Comparison of ENCODE assay signal across 19 mouse cellular contexts in genomic region chr3:68202162-68202902, GRCm38 (mm10).
DNase-seq lines count a peak whose midpoint lies in the region; ATAC-seq and TF ChIP-seq lines count a peak whose summit lies in the region.
"Had no signal": no experiment of that assay in that cellular context is flagged by ENCODE, and none has a peak within 500 bp of the region (broad histone marks: within the 10 kb centered on the region; RNA-seq: fewer than 3 reads in every experiment).

No protein-coding gene starts in this region.

- no peak overlapping the region for H3K4me3 ChIP-seq in forebrain, embryonic 10.5 days
- H3K4me3 ChIP-seq in forebrain, postnatal 0 days (ENCODE audit: low read depth, low read length): no peak overlapping the region
- no peak overlapping the region for H3K4me3 ChIP-seq in forebrain, embryonic 13.5 days
- no peak overlapping the region for H3K4me3 ChIP-seq in hindbrain, embryonic 15.5 days
- H3K4me3 ChIP-seq: gastrocnemius, adult 2 months; heart, embryonic 15.5 days had no signal

- no peaks in the 10 kb centered on the region for H3K9me3 ChIP-seq in forebrain, embryonic 10.5 days
- no peaks in the 10 kb centered on the region for H3K9me3 ChIP-seq in forebrain, postnatal 0 days (ENCODE audit: low read length)
- no peaks in the 10 kb centered on the region for H3K9me3 ChIP-seq in forebrain, embryonic 13.5 days (replicated peaks)
- H3K9me3 ChIP-seq in hindbrain, embryonic 15.5 days: no peaks in the 10 kb centered on the region
- H3K9me3 ChIP-seq: heart, embryonic 15.5 days had no signal

- H3K4me2 ChIP-seq in forebrain, postnatal 0 days (ENCODE audit: low read depth): no peak overlapping the region
- no peak overlapping the region for H3K4me2 ChIP-seq in forebrain, embryonic 13.5 days
- no peak overlapping the region for H3K4me2 ChIP-seq in hindbrain, embryonic 15.5 days
- H3K4me2 ChIP-seq: heart, embryonic 15.5 days had no signal

- H3K36me3 ChIP-seq in forebrain, embryonic 10.5 days (replicated peaks): no peaks in the 10 kb centered on the region
- H3K36me3 ChIP-seq in forebrain, postnatal 0 days (ENCODE audit: insufficient read depth): no peaks in the 10 kb centered on the region
- H3K36me3 ChIP-seq in forebrain, embryonic 13.5 days (ENCODE audit: poor library complexity, severe bottlenecking): no peaks in the 10 kb centered on the region
- H3K36me3 ChIP-seq in hindbrain, embryonic 15.5 days: no peaks in the 10 kb centered on the region
- H3K36me3 ChIP-seq: heart, embryonic 15.5 days had no signal

- H3K27ac ChIP-seq in forebrain, embryonic 10.5 days: peak overlapping the region; percentile 22; the same call in 1 of the 2 replicates
- no peak overlapping the region for H3K27ac ChIP-seq in forebrain, postnatal 0 days (ENCODE audit: low read depth, low read length)
- peak overlapping the region; percentile 11; the same call in 1 of the 2 replicates for H3K27ac ChIP-seq in forebrain, embryonic 13.5 days
- peak overlapping the region; percentile 21 for H3K27ac ChIP-seq in hindbrain, embryonic 15.5 days (replicated peaks)
- H3K27ac ChIP-seq: gastrocnemius, adult 2 months; heart, embryonic 15.5 days had no signal

- no peak overlapping the region for H3K9ac ChIP-seq in forebrain, postnatal 0 days
- H3K9ac ChIP-seq in forebrain, embryonic 13.5 days: no peak overlapping the region
- H3K9ac ChIP-seq in hindbrain, embryonic 15.5 days: no peak overlapping the region
- H3K9ac ChIP-seq: heart, embryonic 15.5 days; liver, postnatal 0 days had no signal

- WGBS in forebrain, embryonic 10.5 days: 59% methylated on average over 4 of the region's 4 CpGs
- WGBS in forebrain, postnatal 0 days: 21% methylated on average over 4 of the region's 4 CpGs
- WGBS in forebrain, embryonic 13.5 days: 28% methylated on average over 4 of the region's 4 CpGs
- WGBS in hindbrain, embryonic 15.5 days: 24% methylated on average over 4 of the region's 4 CpGs

- H3K4me1 ChIP-seq in forebrain, embryonic 10.5 days: peaks cover 27% of the 10 kb centered on the region
- peaks cover 5% of the 10 kb centered on the region; the same call in 1 of the 2 replicates for H3K4me1 ChIP-seq in forebrain, postnatal 0 days (ENCODE audit: insufficient read depth)
- H3K4me1 ChIP-seq in forebrain, embryonic 13.5 days: peaks cover 25% of the 10 kb centered on the region
- peaks cover 10% of the 10 kb centered on the region; the same call in 1 of the 2 replicates for H3K4me1 ChIP-seq in hindbrain, embryonic 15.5 days (replicated peaks)
- H3K4me1 ChIP-seq: heart, embryonic 15.5 days had no signal

- no peak for TF ChIP-seq CTCF in forebrain, postnatal 0 days (IDR thresholded peaks at IDR 0.05; ENCODE audit: low read depth)

- no peak for ATAC-seq in forebrain, postnatal 0 days
- ATAC-seq in forebrain, embryonic 13.5 days: peak; percentile 54
- ATAC-seq in hindbrain, embryonic 15.5 days (ENCODE audit: low FRiP score, low read depth): 0 out of 2 replicates have a peak, but pooled peaks have one; percentile 36
- ATAC-seq: liver, postnatal 0 days had no signal

- no peaks in the 10 kb centered on the region for H3K27me3 ChIP-seq in forebrain, embryonic 10.5 days (ENCODE audit: poor library complexity, severe bottlenecking)
- no peaks in the 10 kb centered on the region for H3K27me3 ChIP-seq in forebrain, postnatal 0 days (ENCODE audit: insufficient read depth, low read length)
- H3K27me3 ChIP-seq in forebrain, embryonic 13.5 days: no peaks in the 10 kb centered on the region
- no peaks in the 10 kb centered on the region for H3K27me3 ChIP-seq in hindbrain, embryonic 15.5 days
- H3K27me3 ChIP-seq: CH12.LX; heart, embryonic 15.5 days had no signal

- DNase-seq in forebrain, embryonic 10.5 days (ENCODE audit: extremely low spot score, low spot score): no peak
- no peak for DNase-seq in forebrain, postnatal 0 days
- DNase-seq in 416B (ENCODE audit: low read depth): peak; percentile 14
- DNase-seq in right cerebral cortex, postnatal 10 days (ENCODE audit: low spot score in 2 of 2): no peak
- no peak for DNase-seq in thymus, postnatal 25 days
- no peak for DNase-seq in kidney, adult 18-20 months
- DNase-seq: adrenal gland, adult 8-10 months; cerebellum, adult 18-20 months; gastrocnemius, adult 2 months; kidney, adult 11 months; kidney, postnatal 14 days; layer of hippocampus, adult 9-11 months; liver; liver, postnatal 0 days; retina, postnatal 1 day had no signal
